Mouse (Mus musculus) thymus, postnatal 14 days (tissue): ENCODE data around the gene Prf1.

ENCODE experiments used
- DNase-seq: peaks from one replicate; pipeline ENCODE4 v3.0.0; 2021

Prf1 gene

GRCm38 (mm10) chr10:61341557-61341956, 43.9 kb downstream of the Prf1 start:
- DNase-seq, result peak; percentile 76

GRCm38 (mm10) chr10:61342750-61343149, 45.1 kb downstream of the Prf1 start:
- DNase-seq, result no peak

DNA sequence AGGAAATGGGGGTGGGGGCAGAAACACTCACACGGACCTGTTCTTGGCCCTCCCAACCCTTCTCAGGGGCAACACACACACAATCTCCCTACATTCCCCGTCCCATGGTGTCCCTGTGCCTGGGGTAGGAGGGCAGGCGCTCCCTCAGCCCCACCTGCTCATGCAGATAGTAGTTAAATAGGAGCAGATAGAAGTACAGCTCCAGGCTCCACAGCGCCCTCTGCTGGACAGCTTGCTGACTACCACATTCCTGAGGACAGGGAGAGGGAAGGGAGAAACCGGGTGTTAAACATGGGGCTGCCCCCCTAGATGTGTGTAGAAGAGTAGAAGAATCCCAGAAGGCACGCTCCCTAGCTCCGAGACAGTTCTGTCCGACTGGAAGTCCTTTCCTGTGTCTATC, 46.3 kb downstream of the Prf1 start:
- peak; percentile 72 for DNase-seq

DNA sequence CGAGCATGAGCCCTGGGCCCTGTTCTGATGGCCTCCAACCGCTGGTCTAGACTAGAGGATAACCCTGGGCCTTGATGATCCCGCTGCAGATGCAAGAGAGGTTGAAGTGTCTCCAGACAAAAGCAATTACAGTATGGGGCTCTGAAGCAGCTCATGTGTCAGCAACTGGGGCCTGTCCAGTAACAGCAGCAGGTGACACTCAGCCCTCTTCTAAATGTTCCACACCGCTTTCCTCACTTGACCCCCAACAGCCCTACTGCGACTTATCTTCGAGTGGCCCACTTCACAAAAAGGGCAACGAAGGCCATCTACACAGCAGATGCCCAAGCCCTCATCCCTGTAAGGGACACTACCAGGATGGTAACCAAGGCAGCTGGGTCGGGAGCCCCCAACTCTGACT, 47.5 kb downstream of the Prf1 start:
- no peak for DNase-seq

DNA sequence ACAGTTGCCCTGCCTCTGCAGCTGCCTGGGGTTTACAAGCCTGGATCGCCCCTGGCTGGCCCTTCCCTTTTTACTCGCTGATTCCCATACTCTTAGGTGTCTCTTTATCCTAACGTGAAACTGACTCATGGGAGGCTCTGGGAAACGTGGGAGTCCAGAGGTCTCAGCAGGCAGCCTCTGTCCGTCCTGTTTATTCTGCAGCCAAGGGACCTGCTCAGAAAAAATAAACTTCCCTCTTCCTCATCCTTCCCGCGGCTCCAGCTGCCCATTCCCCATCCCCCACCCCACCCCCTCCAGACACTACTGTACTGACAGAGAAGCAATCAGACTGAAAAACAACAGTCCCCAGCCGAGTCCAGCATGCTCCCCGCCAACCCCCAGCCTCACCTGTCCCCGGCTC, 48.7 kb downstream of the Prf1 start:
- no peak for DNase-seq

GRCm38 (mm10) chr10:61351216-61351615, 53.6 kb downstream of the Prf1 start:
- no peak for DNase-seq
